Mouse (Mus musculus) erythroblast, embryonic 14.5 days (primary cell): ENCODE data around the gene Adgra3.

Experiments used
- GATA1 ChIP-seq: IDR thresholded peaks from 2 replicates; pipeline ENCODE4 v1.6.1; 2012; ENCODE audit warnings: low read length, inconsistent platforms, mixed read lengths
- TAL1 ChIP-seq: IDR thresholded peaks from 3 replicates; pipeline ENCODE4 v1.6.1; 2012; ENCODE audit warnings: low read length, inconsistent platforms, mixed read lengths

GRCm38 (mm10) chr5:50039521-50039920 is 19.3 kb downstream of the Adgra3 start:
- TF ChIP-seq TAL1 (no peak), GATA1 (no peak)
